Mouse (Mus musculus): ENCODE results near the gene Gm14409. TPM values are rescaled to one million over a fixed set of nuclear protein-coding genes. Genes with fewer than 3 reads are reported as not detected.

The Gm14409 gene
- polyA plus RNA-seq, 1 experiment from 2014 or later, result not detected

Other genes with a start within 250 kb of the Gm14409 start
- gene Gm14401, start 192.7 kb downstream of the Gm14409 start, polyA plus RNA-seq (2014; fragmentation: Nextera tagmentation; extraction: Ambion mirVana), result 0.22 TPM in 1 of 2 replicates, not detected in the other
- 48.0 and 48.3 TPM in 2 replicates for gene Gm14410, start 60.6 kb downstream of the Gm14409 start, polyA plus RNA-seq (2014; fragmentation: Nextera tagmentation; extraction: Ambion mirVana)
- 0.17 and 0.60 TPM in 2 replicates for gene Gm14412, start 57.3 kb upstream of the Gm14409 start, polyA plus RNA-seq (2014; fragmentation: Nextera tagmentation; extraction: Ambion mirVana)
- gene Gm14418, start 131.3 kb upstream of the Gm14409 start, polyA plus RNA-seq (2014; fragmentation: Nextera tagmentation; extraction: Ambion mirVana), result 4.5 and 7.4 TPM in 2 replicates
- gene Zfp970, start 197.7 kb upstream of the Gm14409 start, polyA plus RNA-seq (2014; fragmentation: Nextera tagmentation; extraction: Ambion mirVana), result 6.2 and 7.5 TPM in 2 replicates
- gene Gm14403, start 231.2 kb upstream of the Gm14409 start, polyA plus RNA-seq (2014; fragmentation: Nextera tagmentation; extraction: Ambion mirVana), result 2.4 TPM in 2 replicates

Data from neural tube, embryonic 14.5 days (tissue).